Mouse (Mus musculus) layer of hippocampus, postnatal 25 days (tissue): ENCODE measurements at regions not wholly inside any gene's neighbourhood (a gene's known extent, or its start where the extent isn't known, plus 50 kb on each side); places are given as distances from the start of the nearest gene placed in this dataset.
"Not testable (repeated sequence)": the region's sequence is repeated elsewhere in the genome, so short reads cannot be mapped to it uniquely, and the experiment has no call there.

Experiments
- DNase-seq, 2 experiments: peaks; one replicate each; pipeline ENCODE4 v3.0.0; 2022; ENCODE audit warnings: mixed read lengths in 2 of 2, low spot score in 1 of 2; ENCODE audit errors: extremely low spot score in 1 of 2

GRCm38 (mm10) chr1:157622156-157622555 is 115.6 kb downstream of the Sec16b start:
- not testable (repeated sequence) for DNase-seq

- DNase-seq, result no peak
Observed at GRCm38 (mm10) chr1:157632586-157632985, 126.1 kb downstream of the Sec16b start.

GRCm38 (mm10) chr1:157633470-157633869 is 126.9 kb downstream of the Sec16b start:
- DNase-seq, result no peak

- DNase-seq, result no peak
Observed at GRCm38 (mm10) chr1:157635776-157636175, 129.2 kb downstream of the Sec16b start.

- DNase-seq, result no peak
Observed at GRCm38 (mm10) chr1:157643524-157643923, 137.0 kb downstream of the Sec16b start.

GRCm38 (mm10) chr1:157645682-157646421 is 139.3 kb downstream of the Sec16b start:
- no peak for DNase-seq

GRCm38 (mm10) chr1:157655446-157655845 is 148.9 kb downstream of the Sec16b start:
- peak in 1 of 2 experiments; percentile 15 for DNase-seq

GRCm38 (mm10) chr1:157669626-157670025 is 163.1 kb downstream of the Sec16b start:
- no peak for DNase-seq

- no peak for DNase-seq
Observed at GRCm38 (mm10) chr1:157684356-157684755, 177.8 kb downstream of the Sec16b start.

GRCm38 (mm10) chr1:157695198-157695597 is 188.7 kb downstream of the Sec16b start:
- no peak for DNase-seq

GRCm38 (mm10) chr1:157703639-157704038 is 197.1 kb downstream of the Sec16b start:
- DNase-seq, result no peak

- no peak for DNase-seq
Observed at GRCm38 (mm10) chr1:157705364-157705763, 198.8 kb downstream of the Sec16b start.

- DNase-seq, result no peak
Observed at GRCm38 (mm10) chr1:157707256-157707655, 200.7 kb downstream of the Sec16b start.

GRCm38 (mm10) chr1:157709117-157709516 is 202.6 kb downstream of the Sec16b start:
- DNase-seq, result no peak

GRCm38 (mm10) chr1:157710870-157711269 is 204.3 kb downstream of the Sec16b start:
- DNase-seq, result no peak

- DNase-seq, result no peak
Observed at GRCm38 (mm10) chr1:157712519-157712918, 206.0 kb downstream of the Sec16b start.

- no peak for DNase-seq
Observed at GRCm38 (mm10) chr1:157713851-157714250, 207.3 kb downstream of the Sec16b start.

GRCm38 (mm10) chr1:157715632-157716031 is 209.1 kb downstream of the Sec16b start:
- no peak for DNase-seq

GRCm38 (mm10) chr1:157717131-157717530 is 210.6 kb downstream of the Sec16b start:
- DNase-seq, result no peak

- no peak for DNase-seq
Observed at GRCm38 (mm10) chr1:157721946-157722345, 215.4 kb downstream of the Sec16b start.

- no peak for DNase-seq
Observed at GRCm38 (mm10) chr1:157731124-157731523, 224.6 kb downstream of the Sec16b start.
